Mouse (Mus musculus): Measurements from ENCODE around the gene Apom.

- TF ChIP-seq CTCF (IDR thresholded peaks at IDR 0.05) (no peak), EP300 (IDR thresholded peaks at IDR 0.05) (no peak)
Observed at GRCm38 (mm10) chr17:35131038-35131437, 812 bp downstream of the Apom start.
